Mouse (Mus musculus) urinary bladder, postnatal 36 days (tissue): ENCODE measurements around the gene Mllt6.
"Not testable (repeated sequence)": the region's sequence is repeated elsewhere in the genome, so short reads cannot be mapped to it uniquely, and the experiment has no call there.

Experiments used
- DNase-seq, 2 experiments: peaks; one replicate each; pipeline ENCODE4 v3.0.0; 2022; ENCODE audit warnings: low spot score in 2 of 2, mixed read lengths in 1 of 2

Gene Mllt6

DNA sequence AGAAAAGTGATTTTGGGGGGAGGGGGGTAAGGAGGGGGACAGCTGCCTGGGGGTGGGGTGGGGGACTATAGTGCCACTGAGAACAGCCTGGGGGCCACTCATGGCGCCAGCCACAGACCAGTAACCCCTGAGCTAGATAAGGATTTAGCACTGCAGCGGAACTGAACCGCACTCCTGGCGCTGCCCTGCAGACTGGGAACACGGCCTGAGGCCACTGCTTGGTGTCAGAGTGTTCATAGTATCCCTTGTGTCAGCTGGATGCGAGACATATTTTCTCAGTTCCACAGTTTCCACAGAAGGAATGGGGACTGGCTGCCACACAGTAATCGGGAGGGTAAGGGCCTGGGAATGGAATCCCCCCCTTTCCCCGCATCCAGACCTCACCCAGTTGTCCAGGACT lies 52.8 kb downstream of the Mllt6 start:
- no peak for DNase-seq

DNA sequence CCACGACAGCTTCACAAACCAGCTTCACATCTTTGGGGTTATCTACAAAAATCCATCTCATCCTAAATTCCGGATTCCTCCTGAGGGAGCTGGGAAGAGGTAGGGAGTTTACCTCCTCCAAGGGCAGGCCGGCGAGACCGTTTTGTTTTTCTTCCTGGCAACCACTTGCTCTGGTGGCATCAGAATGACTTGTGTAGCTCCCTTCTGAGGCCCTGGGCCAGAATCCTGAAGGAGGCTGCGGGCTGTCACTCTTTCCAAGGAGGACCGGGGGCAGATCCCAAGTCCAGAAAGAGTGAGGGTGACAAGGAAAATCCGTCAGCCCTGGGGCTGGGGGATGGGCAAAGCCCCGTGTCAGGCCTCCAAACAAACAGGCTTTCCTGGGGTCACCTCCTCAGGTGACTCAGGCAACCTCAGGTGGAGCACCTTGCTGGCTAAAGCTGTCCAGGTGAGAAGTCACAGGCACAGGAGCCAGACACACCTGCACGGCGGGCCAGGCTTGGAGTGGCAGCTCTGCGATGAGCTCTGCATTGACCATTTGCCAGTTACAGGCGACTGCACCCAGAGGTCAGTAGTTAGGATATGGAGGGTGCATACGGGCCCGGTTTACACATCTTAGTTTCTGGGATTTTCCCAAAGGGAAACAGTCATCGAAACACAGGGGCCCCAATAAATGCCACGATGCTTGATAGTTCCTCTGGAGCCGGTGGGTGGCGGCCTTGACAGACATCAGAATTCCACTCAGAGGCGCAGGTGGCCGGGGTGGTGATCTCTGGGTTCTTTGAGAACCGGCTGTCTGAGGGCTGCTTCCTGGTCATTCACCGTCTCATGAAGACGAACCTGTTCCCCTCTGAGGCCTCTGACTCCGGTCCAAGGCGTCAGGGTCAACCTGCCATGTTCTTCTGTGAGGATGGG lies 54.4 kb downstream of the Mllt6 start:
- no peak for DNase-seq

DNA sequence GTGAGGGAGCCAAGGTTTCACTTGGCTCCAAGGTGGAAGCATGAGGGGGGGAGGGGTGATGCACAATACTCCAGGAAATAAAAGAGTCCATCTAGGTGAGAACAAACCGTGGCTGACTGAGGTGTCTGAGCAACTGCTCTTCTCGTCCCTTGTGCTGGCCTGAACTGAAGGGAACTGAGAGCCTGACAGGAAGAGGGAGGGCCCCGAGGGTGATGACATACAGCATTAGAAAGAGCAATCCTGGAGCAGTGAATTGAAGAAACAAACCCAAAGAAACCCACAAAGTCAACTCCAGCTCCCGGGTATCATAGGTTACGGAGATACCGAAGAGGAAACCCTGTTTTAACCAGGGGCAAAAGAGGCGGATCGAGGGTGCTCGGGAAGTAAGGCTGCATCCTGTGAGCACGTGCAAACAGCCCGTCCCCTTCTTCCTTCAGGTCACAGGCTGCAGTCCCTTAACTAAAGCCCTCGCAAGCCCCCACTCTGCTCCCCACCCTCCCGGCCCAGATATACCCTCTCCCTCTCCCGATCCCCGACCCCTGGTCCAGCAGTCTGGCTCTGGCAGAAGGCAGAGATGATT lies 55.2 kb downstream of the Mllt6 start:
- no peak for DNase-seq

DNA sequence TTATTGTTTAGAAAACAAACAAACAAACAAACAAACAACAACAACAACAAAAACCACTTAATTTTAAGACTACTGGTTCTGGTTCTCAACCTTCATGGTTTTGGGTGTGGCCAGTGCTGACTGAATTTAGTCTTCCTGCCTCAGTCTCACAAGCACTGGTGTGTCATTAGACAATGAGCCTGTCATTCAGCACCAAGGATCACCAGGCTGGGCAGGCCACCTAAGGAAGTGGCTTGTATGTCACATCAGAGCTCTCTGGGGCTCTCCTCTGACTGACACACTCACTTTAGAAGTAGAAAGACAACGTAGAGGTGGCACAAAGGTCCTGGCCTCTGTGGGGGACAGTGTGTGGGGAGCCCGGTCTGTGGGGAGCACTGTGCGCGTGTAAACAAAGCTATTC lies 55.8 kb downstream of the Mllt6 start:
- no peak for DNase-seq

DNA sequence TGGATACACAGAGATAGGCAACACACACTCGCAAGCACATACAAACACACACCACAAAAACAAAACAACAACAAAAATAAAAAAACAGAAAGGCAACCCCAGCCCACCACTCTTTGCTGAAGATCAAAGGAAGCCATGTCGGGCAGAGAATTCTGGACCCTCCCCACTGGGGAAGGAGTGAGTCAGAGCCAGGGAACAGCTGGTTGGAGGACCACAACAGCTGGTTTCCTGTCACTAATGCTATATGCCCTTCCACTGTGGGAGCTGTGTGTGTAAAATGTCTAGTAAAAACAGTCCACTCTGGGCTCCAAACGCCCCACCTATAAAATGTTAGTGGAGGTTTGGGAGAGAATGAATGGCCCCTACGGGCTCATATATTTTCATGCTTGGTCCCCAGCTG lies 58.1 kb downstream of the Mllt6 start:
- DNase-seq: no peak

DNA sequence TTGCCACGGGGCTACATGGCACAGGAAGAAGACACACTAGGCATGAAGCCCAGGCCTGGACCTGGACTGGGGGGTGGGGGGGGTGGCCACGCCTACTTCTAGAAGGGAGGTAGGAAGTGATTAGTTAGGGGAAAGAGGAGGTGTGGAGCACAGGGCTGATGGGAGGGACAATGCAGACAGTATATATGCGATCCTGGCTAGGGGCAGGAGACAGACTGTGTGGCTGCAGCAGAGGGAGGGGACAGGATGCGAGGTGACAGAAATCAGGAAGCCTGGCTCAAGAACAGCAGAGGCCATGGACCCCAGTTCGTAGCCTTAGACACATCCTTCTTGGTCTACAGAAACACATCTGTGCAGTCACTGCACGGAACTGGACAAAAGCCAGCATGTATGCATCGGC lies 60.5 kb downstream of the Mllt6 start:
- no peak for DNase-seq

DNA sequence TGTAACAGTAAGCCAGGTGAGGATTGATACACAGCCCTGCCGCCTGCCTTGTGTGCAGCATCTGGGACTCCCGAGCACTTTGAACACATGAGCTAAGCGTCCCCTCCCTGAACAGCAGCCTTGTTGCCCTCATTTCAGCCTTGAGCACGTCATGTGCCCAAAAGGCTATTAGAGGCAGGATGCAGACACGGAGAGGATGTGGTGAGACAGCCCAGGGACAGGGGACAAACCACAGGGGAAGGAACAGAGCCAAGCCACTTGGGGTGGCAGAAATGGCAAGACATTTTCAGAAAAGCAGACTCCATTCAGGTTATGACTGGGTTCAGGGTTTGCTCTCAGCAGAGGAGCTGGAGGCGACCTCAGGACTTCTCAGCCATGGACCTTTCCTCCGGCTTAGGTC lies 65.1 kb downstream of the Mllt6 start:
- no peak for DNase-seq

DNA sequence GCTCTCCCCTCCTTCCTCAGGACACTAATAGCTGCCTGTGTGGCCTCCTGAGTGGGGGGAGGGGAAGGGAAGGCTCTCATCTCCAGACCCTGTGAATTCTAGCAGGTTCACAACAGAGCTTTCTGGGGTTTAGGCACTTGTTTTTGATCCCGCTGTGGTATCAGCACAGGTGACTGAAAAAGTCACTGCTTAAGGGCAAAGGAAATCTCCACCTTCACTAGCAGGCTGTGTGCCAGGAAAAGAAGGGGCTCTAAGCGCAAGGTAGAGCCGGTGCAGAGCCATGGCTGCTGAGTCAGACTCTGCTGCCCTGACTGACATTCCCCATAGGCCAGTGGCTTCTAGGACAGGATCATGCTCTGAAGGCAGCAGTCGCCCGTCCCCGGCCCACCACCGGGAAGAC lies 65.5 kb downstream of the Mllt6 start:
- DNase-seq: no peak

DNA sequence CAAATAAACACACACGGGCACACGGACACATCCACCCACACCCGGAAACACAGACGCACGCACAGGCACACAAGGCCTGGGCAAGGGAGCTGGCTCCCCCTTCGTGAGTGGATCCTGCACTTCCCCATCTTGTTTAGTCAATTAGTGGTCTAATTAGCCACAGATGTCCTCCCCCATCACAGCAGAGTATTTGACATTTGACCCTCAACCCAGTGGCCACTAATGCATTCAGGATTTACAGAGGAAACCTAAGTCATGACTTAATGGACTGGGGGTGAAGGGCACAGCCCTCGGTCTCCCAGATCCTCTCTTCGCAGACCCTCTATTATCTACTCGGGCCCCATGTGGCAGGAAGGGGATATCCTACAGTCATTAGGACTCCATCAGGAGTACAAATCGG lies 70.5 kb downstream of the Mllt6 start:
- no peak for DNase-seq

DNA sequence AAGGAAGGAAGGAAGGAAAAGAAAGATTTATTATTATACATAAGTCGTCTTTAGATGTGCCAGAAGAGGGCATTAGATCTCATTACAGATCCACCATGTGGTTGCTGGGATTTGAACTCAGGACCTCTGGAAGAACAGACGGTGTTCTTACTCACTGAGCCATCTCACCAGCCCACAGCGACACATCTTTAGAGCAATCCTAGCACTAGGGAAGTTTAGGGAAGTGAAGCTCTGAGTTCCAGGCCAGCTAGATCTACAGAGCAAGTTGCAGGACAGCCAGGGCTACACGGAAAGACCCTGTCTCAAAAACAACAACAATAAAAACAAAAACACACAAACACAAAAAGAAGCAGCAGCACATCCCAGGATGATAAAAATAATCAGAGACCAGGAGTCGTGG lies 71.6 kb downstream of the Mllt6 start:
- DNase-seq: not testable (repeated sequence)
